Mouse (Mus musculus) layer of hippocampus, postnatal 14 days (tissue): ENCODE measurements around the gene Alkbh2. TPM values are rescaled to one million over a fixed set of nuclear protein-coding genes. Genes with fewer than 3 reads are reported as not detected.
A peak's percentile ranks its signal among the peaks of the same experiment; 100 is the strongest.

Source experiments
- DNase-seq, 2 experiments: peaks; one replicate each; pipeline ENCODE4 v3.0.0; 2021 to 2022; ENCODE audit warnings: low spot score in 2 of 2, mixed read lengths in 1 of 2
- long read RNA-seq, 2 experiments: library from polyadenylated mRNA; stranded (forward); transcript quantifications; one replicate each; pipeline ENCODE4 v2.0.0; 2021
- total RNA-seq, 2 experiments: library from RNA; stranded (reverse); gene quantifications; 2 replicates each; pipeline ENCODE4 v1.2.3; 2021

The Alkbh2 gene
- total RNA-seq, result 1 to 10 TPM; 3.5 to 5.6 TPM
- long read RNA-seq, experiment 1, partial matches to known transcripts, result 1 of 3 reads
- long read RNA-seq, experiment 1, other reads (novel, unspliced or antisense), result 1 of 3 reads
- long read RNA-seq, experiment 2, partial matches to known transcripts, result 0 of 5 reads
- long read RNA-seq, experiment 2, other reads (novel, unspliced or antisense), result 3 of 5 reads

GRCm38 (mm10) chr5:114127374-114128349, at the start of gene Alkbh2:
TSS of gene Alkbh2 (minus strand) at chr5:114128218.
- DNase-seq, result peak; percentile 71 to 73

- no peak for DNase-seq
Observed at GRCm38 (mm10) chr5:114176548-114177400, 48.8 kb upstream of the Alkbh2 start.

GRCm38 (mm10) chr5:114175596-114176171, 47.7 kb upstream of the Alkbh2 start:
- peak; percentile 56 to 77 for DNase-seq

GRCm38 (mm10) chr5:114174639-114175038, 46.6 kb upstream of the Alkbh2 start:
- DNase-seq, result no peak

GRCm38 (mm10) chr5:114173877-114174581, 46.0 kb upstream of the Alkbh2 start:
- DNase-seq, result no peak

GRCm38 (mm10) chr5:114173458-114173857, 45.4 kb upstream of the Alkbh2 start:
- no peak for DNase-seq

- DNase-seq, result no peak
Observed at GRCm38 (mm10) chr5:114172936-114173335, 44.9 kb upstream of the Alkbh2 start.

GRCm38 (mm10) chr5:114170345-114170744, 42.3 kb upstream of the Alkbh2 start:
- no peak for DNase-seq

- DNase-seq, result peak in 1 of 2 experiments; percentile 19
Observed at GRCm38 (mm10) chr5:114163117-114163696, 35.2 kb upstream of the Alkbh2 start.

- no peak for DNase-seq
Observed at GRCm38 (mm10) chr5:114162106-114162815, 34.2 kb upstream of the Alkbh2 start.

- DNase-seq, result no peak
Observed at GRCm38 (mm10) chr5:114161424-114161823, 33.4 kb upstream of the Alkbh2 start.

GRCm38 (mm10) chr5:114157236-114157635, 29.2 kb upstream of the Alkbh2 start:
- DNase-seq, result no peak

GRCm38 (mm10) chr5:114155168-114155933, 27.3 kb upstream of the Alkbh2 start:
- no peak for DNase-seq

GRCm38 (mm10) chr5:114154765-114155164, 26.7 kb upstream of the Alkbh2 start:
- no peak for DNase-seq

GRCm38 (mm10) chr5:114153490-114153889, 25.5 kb upstream of the Alkbh2 start:
- DNase-seq, result no peak

GRCm38 (mm10) chr5:114152359-114153092, 24.5 kb upstream of the Alkbh2 start:
- no peak for DNase-seq

- no peak for DNase-seq
Observed at GRCm38 (mm10) chr5:114147043-114147972, 19.3 kb upstream of the Alkbh2 start.
